Mouse (Mus musculus) hindbrain, embryonic 13.5 days (tissue): Measurements from ENCODE around the gene Susd1. TPM values are rescaled to one million over a fixed set of nuclear protein-coding genes. Genes with fewer than 3 reads are reported as not detected.

Experiments used
- ATAC-seq: fragments of 200-750 bp; cut with Nextera tagmentation; 2 replicates; pipeline ENCODE4 v1.8.0; 2017; ENCODE audit warnings: moderate TSS enrichment; ENCODE audit not compliant: low FRiP score
- H3K27ac ChIP-seq: fragments of 300-500 bp; sonication (generic); 2 replicates; pipeline ENCODE4 v1.5.1; 2015; ENCODE audit warnings: inconsistent platforms, mild to moderate bottlenecking, moderate library complexity
- H3K27me3 ChIP-seq: fragments of 300-500 bp; sonication (generic); 2 replicates; pipeline ENCODE4 v1.6.1; 2015; ENCODE audit warnings: mild to moderate bottlenecking, inconsistent platforms
- H3K36me3 ChIP-seq: fragments of 300-500 bp; sonication (generic); 2 replicates; pipeline ENCODE4 v1.6.1; 2015; ENCODE audit warnings: mild to moderate bottlenecking, inconsistent platforms
- H3K4me1 ChIP-seq: fragments of 300-500 bp; sonication (generic); replicated peaks from 2 replicates; pipeline ENCODE4 v1.6.1; 2015; ENCODE audit warnings: inconsistent platforms
- H3K4me2 ChIP-seq: fragments of 300-500 bp; sonication (generic); 2 replicates; pipeline ENCODE4 v1.6.1; 2015; ENCODE audit warnings: inconsistent platforms, mild to moderate bottlenecking, moderate library complexity
- H3K4me3 ChIP-seq: fragments of 300-500 bp; sonication (generic); 2 replicates; pipeline ENCODE4 v1.5.1; 2015; ENCODE audit warnings: mild to moderate bottlenecking, inconsistent platforms
- H3K9ac ChIP-seq: fragments of 300-500 bp; sonication (generic); 2 replicates; pipeline ENCODE4 v1.6.1; 2015; ENCODE audit warnings: mild to moderate bottlenecking, inconsistent platforms
- H3K9me3 ChIP-seq: fragments of 300-500 bp; sonication (generic); 2 replicates; pipeline ENCODE4 v1.6.1; 2016; ENCODE audit warnings: inconsistent platforms
- WGBS: fragments of 180-500 bp; shearing (Covaris S2); methylation state at CpG from one replicate; pipeline ENCODE4 v1.1.7; 2015; 5-methylcytosine and 5-hydroxymethylcytosine counted together
- polyA plus RNA-seq: library from polyadenylated mRNA; unstranded; fragments of >200 nt; fragmentation: Nextera tagmentation; extraction: Ambion mirVana; gene quantifications from 2 replicates; pipeline ENCODE4 v1.2.1, GENCODE M21; 2015

Susd1 gene
- polyA plus RNA-seq, 1 experiment from 2014 or later: 1.3 TPM

GRCm38 (mm10) chr4:59280876-59281275, 157.6 kb downstream of the Susd1 start:
- ATAC-seq: no peak
- no peak overlapping the region for H3K4me3 ChIP-seq
- no peak overlapping the region for H3K27ac ChIP-seq
- H3K36me3 ChIP-seq: no peaks in the 10 kb centered on the region
- H3K4me2 ChIP-seq: no peak overlapping the region
- no peaks in the 10 kb centered on the region for H3K4me1 ChIP-seq
- H3K9me3 ChIP-seq: no peaks in the 10 kb centered on the region
- no peaks in the 10 kb centered on the region for H3K27me3 ChIP-seq
- no peak overlapping the region for H3K9ac ChIP-seq
- 87% methylated on average over 5 of the region's 5 CpGs for WGBS

GRCm38 (mm10) chr4:59279111-59279510, 159.3 kb downstream of the Susd1 start:
- Histone ChIP-seq H3K27ac (no peak overlapping the region), H3K27me3 (no peaks in the 10 kb centered on the region), H3K4me1 (no peaks in the 10 kb centered on the region), H3K9ac (no peak overlapping the region), H3K4me3 (no peak overlapping the region), H3K4me2 (no peak overlapping the region), H3K9me3 (no peaks in the 10 kb centered on the region), H3K36me3 (no peaks in the 10 kb centered on the region)
- ATAC-seq: no peak
- WGBS: 83% methylated on average over 5 of the region's 5 CpGs

- H3K4me1 ChIP-seq: no peaks in the 10 kb centered on the region
- no peaks in the 10 kb centered on the region for H3K9me3 ChIP-seq
- no peak for ATAC-seq
- H3K36me3 ChIP-seq: no peaks in the 10 kb centered on the region
- H3K4me3 ChIP-seq: no peak overlapping the region
- no peak overlapping the region for H3K4me2 ChIP-seq
- no peaks in the 10 kb centered on the region for H3K27me3 ChIP-seq
- 94% methylated on average over 7 of the region's 7 CpGs for WGBS
- H3K9ac ChIP-seq: no peak overlapping the region
- H3K27ac ChIP-seq: no peak overlapping the region
Observed at GRCm38 (mm10) chr4:59278410-59278809, 160.0 kb downstream of the Susd1 start.

GRCm38 (mm10) chr4:59277958-59278357, 160.5 kb downstream of the Susd1 start:
- Histone ChIP-seq H3K4me3 (no peak overlapping the region), H3K9ac (no peak overlapping the region), H3K27me3 (no peaks in the 10 kb centered on the region), H3K36me3 (no peaks in the 10 kb centered on the region), H3K4me1 (no peaks in the 10 kb centered on the region), H3K9me3 (no peaks in the 10 kb centered on the region), H3K4me2 (no peak overlapping the region), H3K27ac (no peak overlapping the region)
- no peak for ATAC-seq
- 94% methylated on average over 9 of the region's 9 CpGs for WGBS

- H3K4me3 ChIP-seq: no peak overlapping the region
- H3K27me3 ChIP-seq: no peaks in the 10 kb centered on the region
- H3K9me3 ChIP-seq: no peaks in the 10 kb centered on the region
- H3K36me3 ChIP-seq: no peaks in the 10 kb centered on the region
- no peak overlapping the region for H3K27ac ChIP-seq
- no peak overlapping the region for H3K4me2 ChIP-seq
- H3K4me1 ChIP-seq: no peaks in the 10 kb centered on the region
- 72% methylated on average over 2 of the region's 2 CpGs for WGBS
- no peak overlapping the region for H3K9ac ChIP-seq
- ATAC-seq: no peak
Observed at GRCm38 (mm10) chr4:59275956-59276355, 162.5 kb downstream of the Susd1 start.

- Histone ChIP-seq H3K27me3 (no peaks in the 10 kb centered on the region), H3K9ac (no peak overlapping the region), H3K4me3 (no peak overlapping the region), H3K4me1 (no peaks in the 10 kb centered on the region), H3K27ac (no peak overlapping the region), H3K36me3 (no peaks in the 10 kb centered on the region), H3K4me2 (no peak overlapping the region), H3K9me3 (no peaks in the 10 kb centered on the region)
- no peak for ATAC-seq
- 86% methylated on average over 3 of the region's 3 CpGs for WGBS
Observed at GRCm38 (mm10) chr4:59275494-59275893, 162.9 kb downstream of the Susd1 start.

GRCm38 (mm10) chr4:59274136-59274535, 164.3 kb downstream of the Susd1 start:
- Histone ChIP-seq H3K9ac (no peak overlapping the region), H3K4me3 (no peak overlapping the region), H3K4me2 (no peak overlapping the region), H3K27ac (no peak overlapping the region), H3K4me1 (no peaks in the 10 kb centered on the region), H3K27me3 (no peaks in the 10 kb centered on the region), H3K36me3 (no peaks in the 10 kb centered on the region), H3K9me3 (peaks cover 4% of the 10 kb centered on the region)
- 90% methylated on average over 4 of the region's 4 CpGs for WGBS
- no peak for ATAC-seq

GRCm38 (mm10) chr4:59273342-59273741, 165.1 kb downstream of the Susd1 start:
- no peak overlapping the region for H3K4me2 ChIP-seq
- H3K4me3 ChIP-seq: no peak overlapping the region
- no peak for ATAC-seq
- H3K27me3 ChIP-seq: no peaks in the 10 kb centered on the region
- H3K27ac ChIP-seq: no peak overlapping the region
- 38% methylated on average over 1 of the region's 1 CpGs for WGBS
- no peak overlapping the region for H3K9ac ChIP-seq
- no peaks in the 10 kb centered on the region for H3K36me3 ChIP-seq
- H3K9me3 ChIP-seq: peaks cover 9% of the 10 kb centered on the region
- no peaks in the 10 kb centered on the region for H3K4me1 ChIP-seq

- no peak overlapping the region for H3K27ac ChIP-seq
- WGBS: 91% methylated on average over 5 of the region's 5 CpGs
- no peak for ATAC-seq
Observed at GRCm38 (mm10) chr4:59265631-59266030, 172.8 kb downstream of the Susd1 start.

GRCm38 (mm10) chr4:59265182-59265581, 173.3 kb downstream of the Susd1 start:
- Histone ChIP-seq H3K9me3 (peaks cover 9% of the 10 kb centered on the region), H3K9ac (no peak overlapping the region), H3K27ac (no peak overlapping the region), H3K4me1 (no peaks in the 10 kb centered on the region), H3K27me3 (no peaks in the 10 kb centered on the region), H3K36me3 (no peaks in the 10 kb centered on the region), H3K4me3 (no peak overlapping the region), H3K4me2 (no peak overlapping the region)
- ATAC-seq: no peak
- 85% methylated on average over 5 of the region's 5 CpGs for WGBS

More at GRCm38 (mm10) chr4:59265631-59266030, 172.8 kb downstream of the Susd1 start:
- no peak overlapping the region for H3K4me3 ChIP-seq
- H3K4me2 ChIP-seq: no peak overlapping the region
- no peaks in the 10 kb centered on the region for H3K27me3 ChIP-seq
- H3K4me1 ChIP-seq: no peaks in the 10 kb centered on the region
- no peaks in the 10 kb centered on the region for H3K36me3 ChIP-seq
- peaks cover 9% of the 10 kb centered on the region for H3K9me3 ChIP-seq
- no peak overlapping the region for H3K9ac ChIP-seq

Other genes with a start within 250 kb of the Susd1 start
- 17.3 and 19.2 TPM in 2 replicates for gene Ugcg, start 249.4 kb downstream of the Susd1 start, polyA plus RNA-seq
- 21.5 and 22.2 TPM in 2 replicates for gene Ptbp3, start 110.7 kb upstream of the Susd1 start, polyA plus RNA-seq
- gene Hsdl2, start 142.9 kb upstream of the Susd1 start, polyA plus RNA-seq: 41.4 and 46.8 TPM in 2 replicates
- gene E130308A19Rik, start 187.6 kb upstream of the Susd1 start, polyA plus RNA-seq: 61.9 and 65.4 TPM in 2 replicates